Mouse (Mus musculus) kidney, adult 9 months (tissue): ENCODE measurements around the gene Foxc1.

Experiments
- DNase-seq: peaks from one replicate; pipeline ENCODE4 v3.0.0; 2022

Gene Foxc1

GRCm38 (mm10) chr13:31806428-31806832 is at the start of gene Foxc1:
Gene Foxc1 (plus strand): TSS chr13:31806633.
- DNase-seq, result peak; percentile 92

- no peak for DNase-seq
Measured at GRCm38 (mm10) chr13:31760411-31760810, 46.0 kb upstream of the Foxc1 start.

- no peak for DNase-seq
Measured at GRCm38 (mm10) chr13:31761057-31761456, 45.4 kb upstream of the Foxc1 start.

GRCm38 (mm10) chr13:31764419-31764818 is 42.0 kb upstream of the Foxc1 start:
- DNase-seq, result no peak

GRCm38 (mm10) chr13:31765564-31765963 is 40.9 kb upstream of the Foxc1 start:
- no peak for DNase-seq

- no peak for DNase-seq
Measured at GRCm38 (mm10) chr13:31772882-31773281, 33.6 kb upstream of the Foxc1 start.

- no peak for DNase-seq
Measured at GRCm38 (mm10) chr13:31775762-31776161, 30.7 kb upstream of the Foxc1 start.

GRCm38 (mm10) chr13:31779281-31779981 is 27.0 kb upstream of the Foxc1 start:
- DNase-seq, result no peak

GRCm38 (mm10) chr13:31780299-31780698 is 26.1 kb upstream of the Foxc1 start:
- no peak for DNase-seq

- DNase-seq, result no peak
Measured at GRCm38 (mm10) chr13:31782063-31782462, 24.4 kb upstream of the Foxc1 start.

GRCm38 (mm10) chr13:31784757-31785156 is 21.7 kb upstream of the Foxc1 start:
- no peak for DNase-seq

GRCm38 (mm10) chr13:31792480-31793132 is 13.8 kb upstream of the Foxc1 start:
- peak; percentile 48 for DNase-seq

GRCm38 (mm10) chr13:31793163-31793562 is 13.3 kb upstream of the Foxc1 start:
- DNase-seq, result no peak

GRCm38 (mm10) chr13:31797346-31797745 is 9.1 kb upstream of the Foxc1 start:
- no peak for DNase-seq

GRCm38 (mm10) chr13:31798075-31798474 is 8.4 kb upstream of the Foxc1 start:
- no peak for DNase-seq

GRCm38 (mm10) chr13:31800581-31801576 is 5.6 kb upstream of the Foxc1 start:
- DNase-seq, result peak; percentile 86

- DNase-seq, result peak; percentile 12
Measured at GRCm38 (mm10) chr13:31801703-31802305, 4.6 kb upstream of the Foxc1 start.

GRCm38 (mm10) chr13:31802447-31802846 is 4.0 kb upstream of the Foxc1 start:
- DNase-seq, result peak; percentile 18

- peak; percentile 30 for DNase-seq
Measured at GRCm38 (mm10) chr13:31803166-31804093, 3.0 kb upstream of the Foxc1 start.

- DNase-seq, result no peak
Measured at GRCm38 (mm10) chr13:31804571-31804970, 1.9 kb upstream of the Foxc1 start.

- peak; percentile 9 for DNase-seq
Measured at GRCm38 (mm10) chr13:31805831-31806427, 504 bp upstream of the Foxc1 start.
